Mouse (Mus musculus) MN1 (cell line): Measurements from ENCODE around the gene Def6.

ENCODE experiments used
- DNase-seq: peaks from one replicate; pipeline ENCODE4 v3.0.0-alpha.2; 2016; ENCODE audit warnings: low spot score

Gene Def6

GRCm38 (mm10) chr17:28242296-28242695, 34.7 kb downstream of the Def6 start:
- DNase-seq, result no peak

- DNase-seq, result no peak
Observed at GRCm38 (mm10) chr17:28244214-28244613, 36.6 kb downstream of the Def6 start.

- peak; percentile 31 for DNase-seq
Observed at GRCm38 (mm10) chr17:28244714-28245113, 37.1 kb downstream of the Def6 start.

DNA sequence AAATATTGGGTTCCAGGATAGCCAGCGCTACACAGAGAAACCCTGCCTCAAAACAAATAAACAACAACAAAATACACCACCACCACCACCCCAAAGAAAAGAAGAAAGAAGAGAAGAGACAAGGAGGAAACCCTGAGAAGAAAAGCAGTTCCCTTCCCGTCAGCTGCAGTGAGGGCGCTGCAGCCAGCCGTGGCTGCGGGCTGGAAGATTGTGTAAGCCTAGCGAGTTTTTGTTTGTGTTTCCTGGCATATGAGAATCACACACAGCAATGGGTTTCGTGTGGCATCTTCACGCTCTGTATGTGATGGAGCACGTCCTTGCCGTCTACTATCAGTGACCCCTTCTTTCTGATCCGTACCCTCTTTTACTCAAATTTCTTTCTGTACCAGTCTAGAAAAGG, 39.1 kb downstream of the Def6 start:
- no peak for DNase-seq

GRCm38 (mm10) chr17:28247613-28248012, 40.0 kb downstream of the Def6 start:
- peak; percentile 39 for DNase-seq

GRCm38 (mm10) chr17:28249062-28249461, 41.5 kb downstream of the Def6 start:
- no peak for DNase-seq

GRCm38 (mm10) chr17:28251579-28252280, 44.2 kb downstream of the Def6 start:
- no peak for DNase-seq

DNA sequence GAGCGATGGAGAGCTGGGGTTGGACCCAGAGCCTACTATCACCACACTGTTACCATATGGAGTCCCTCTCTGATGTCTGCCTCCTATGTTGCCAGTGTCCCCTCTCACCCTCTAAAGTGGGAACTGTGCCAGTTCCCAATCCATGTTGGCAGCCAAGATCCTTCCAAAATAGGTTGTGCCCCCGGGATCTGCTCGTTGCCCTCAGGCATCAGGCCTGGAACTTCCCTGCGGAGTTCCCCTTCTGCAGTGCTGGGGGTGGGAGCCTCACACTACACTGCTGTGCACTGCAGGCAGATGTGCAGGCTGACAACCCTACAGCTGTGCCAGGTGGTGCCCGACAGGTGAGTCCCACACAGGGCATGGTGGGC, 44.7 kb downstream of the Def6 start:
- no peak for DNase-seq

- DNase-seq, result peak; percentile 34
Observed at GRCm38 (mm10) chr17:28253216-28253615, 45.6 kb downstream of the Def6 start.

- DNase-seq, result no peak
Observed at GRCm38 (mm10) chr17:28254804-28255203, 47.2 kb downstream of the Def6 start.

DNA sequence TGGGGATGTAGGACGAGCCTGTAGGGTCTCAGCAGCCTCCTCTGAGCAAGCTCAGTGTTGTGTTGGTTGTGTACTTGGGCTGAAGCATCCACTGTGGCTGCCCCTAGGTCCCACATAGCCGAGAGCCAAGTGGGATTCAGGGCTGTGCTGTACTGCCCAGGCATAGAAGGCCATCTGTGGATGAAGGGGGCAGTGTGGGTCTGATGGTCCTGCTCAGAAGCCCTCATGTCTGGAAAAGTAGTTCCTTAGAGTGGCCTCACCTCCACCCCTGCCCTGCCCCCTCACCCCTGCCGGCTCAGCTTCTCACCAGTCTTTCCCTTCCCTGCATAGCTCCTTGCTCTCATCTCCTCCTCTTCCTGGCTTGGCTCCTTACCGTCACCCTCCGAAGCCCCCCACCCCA, 48.1 kb downstream of the Def6 start:
- no peak for DNase-seq

GRCm38 (mm10) chr17:28256651-28257328, 49.2 kb downstream of the Def6 start:
- DNase-seq, result peak; percentile 78

DNA sequence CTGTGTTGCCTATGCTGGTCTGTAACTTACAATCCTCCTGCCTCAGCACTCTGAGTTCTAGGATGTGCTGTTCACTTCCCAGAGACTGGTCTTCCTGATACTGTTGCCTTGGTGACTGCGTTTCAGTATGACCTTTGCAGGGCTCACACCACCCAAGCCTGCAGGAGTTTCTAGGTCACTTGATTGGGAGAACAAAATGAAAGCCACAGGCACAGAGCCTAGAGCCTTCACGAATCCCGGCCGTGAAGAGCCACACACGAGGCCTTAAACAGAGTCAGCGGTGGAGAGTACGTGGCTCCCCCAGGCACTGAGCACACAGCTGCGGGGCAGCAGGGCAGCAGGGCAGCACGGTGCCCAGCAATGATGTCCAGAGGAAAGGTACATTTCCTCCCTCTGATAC, 50.7 kb downstream of the Def6 start:
- no peak for DNase-seq

GRCm38 (mm10) chr17:28259890-28260542, 52.4 kb downstream of the Def6 start:
- peak; percentile 90 for DNase-seq

GRCm38 (mm10) chr17:28260543-28260909, 52.9 kb downstream of the Def6 start:
- DNase-seq, result no peak

DNA sequence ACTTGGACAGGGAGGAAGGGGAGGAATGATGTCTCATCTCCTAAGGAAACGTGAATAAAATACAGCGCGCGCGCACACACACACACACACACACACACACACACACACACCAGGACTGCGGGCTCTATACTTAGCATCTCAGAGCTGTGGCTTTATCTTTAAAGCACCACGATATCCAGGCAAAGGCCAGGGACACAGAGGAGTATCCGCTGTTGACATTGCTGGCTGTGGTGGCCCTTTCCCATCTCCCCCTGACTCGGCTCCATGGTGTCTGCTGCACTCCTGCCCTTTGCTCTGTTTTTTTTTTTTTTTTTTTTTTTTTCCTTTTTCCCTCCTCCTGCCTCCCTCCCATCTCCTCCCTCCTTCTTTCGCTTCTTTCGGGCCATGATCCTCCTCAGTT, 54.2 kb downstream of the Def6 start:
- no peak for DNase-seq

GRCm38 (mm10) chr17:28263181-28263894, 55.8 kb downstream of the Def6 start:
- no peak for DNase-seq

DNA sequence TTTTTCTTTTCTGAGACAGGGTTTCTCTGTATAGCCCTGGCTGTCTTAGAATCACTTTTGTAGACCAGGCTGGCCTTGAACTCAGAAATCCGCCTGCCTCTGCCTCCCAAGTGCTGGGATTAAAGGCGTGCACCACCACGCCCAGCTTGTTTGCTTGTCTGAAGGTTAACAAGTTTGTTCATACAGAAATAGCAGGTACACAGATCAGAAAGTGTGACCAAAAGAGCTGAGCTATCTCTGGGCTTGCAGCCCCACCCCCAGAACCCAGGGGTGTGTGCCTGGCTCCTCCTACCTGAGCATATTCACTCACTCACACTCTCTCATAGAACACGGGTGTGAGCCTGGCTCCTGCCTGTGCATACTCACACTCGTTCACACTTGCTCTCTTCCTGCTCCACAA, 59.7 kb downstream of the Def6 start:
- DNase-seq, result no peak

DNA sequence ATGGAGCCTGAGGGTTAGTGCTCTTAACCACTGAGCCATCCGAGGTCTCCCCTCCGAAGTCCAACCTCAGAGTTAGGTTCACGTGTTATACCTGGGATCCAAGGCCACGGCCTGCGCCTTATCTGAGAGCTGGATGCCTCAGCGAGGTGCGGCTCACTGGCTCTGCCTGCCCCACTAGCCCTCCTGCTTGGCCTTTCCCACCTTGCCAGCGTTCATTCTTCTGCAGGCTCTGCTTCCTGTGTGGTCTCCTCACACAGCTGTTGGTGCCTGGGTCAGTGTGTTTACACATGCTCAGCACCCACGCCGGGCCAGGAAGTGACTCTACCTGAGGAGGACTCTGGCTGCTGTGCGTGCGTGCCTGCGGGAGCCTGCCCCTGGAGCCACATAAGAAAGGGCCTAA, 62.6 kb downstream of the Def6 start:
- no peak for DNase-seq

DNA sequence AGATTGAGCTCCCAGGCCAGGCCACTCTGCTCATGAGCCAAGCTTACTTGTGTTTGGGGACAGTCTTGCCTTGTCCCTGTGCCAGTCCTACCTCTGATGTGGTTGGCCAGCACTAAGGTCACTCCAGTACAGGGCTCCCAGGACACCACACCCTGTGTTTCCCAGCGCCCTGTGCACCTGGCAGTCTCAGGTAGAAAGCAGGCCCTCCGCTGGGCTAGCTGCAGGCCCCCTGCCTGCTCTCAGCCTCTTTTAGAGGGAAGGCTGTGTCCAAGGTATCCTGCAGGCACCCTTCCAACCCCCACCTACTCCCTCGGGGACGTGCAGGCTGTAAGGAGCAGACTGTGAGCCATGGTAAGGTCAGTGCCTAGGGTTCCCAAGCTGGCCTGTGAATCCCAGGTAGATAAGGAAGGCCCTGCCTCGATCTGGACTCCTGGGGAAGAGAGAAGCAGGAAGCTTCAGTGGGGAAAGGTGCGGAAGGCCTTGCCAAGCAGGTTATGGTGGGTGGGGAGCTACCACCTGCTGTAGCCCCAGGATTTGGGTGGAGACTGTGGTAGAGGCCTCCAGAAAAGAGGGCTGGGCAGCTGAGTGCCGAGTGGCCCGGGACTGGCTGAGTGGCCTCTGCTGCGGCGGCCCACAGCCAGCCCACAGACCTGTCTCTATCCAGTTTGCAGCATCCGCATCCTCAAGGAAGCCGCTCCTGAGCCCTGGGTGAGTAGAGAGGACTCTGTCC, 64.1 kb downstream of the Def6 start:
- no peak for DNase-seq

GRCm38 (mm10) chr17:28272281-28272680, 64.7 kb downstream of the Def6 start:
- DNase-seq, result no peak

DNA sequence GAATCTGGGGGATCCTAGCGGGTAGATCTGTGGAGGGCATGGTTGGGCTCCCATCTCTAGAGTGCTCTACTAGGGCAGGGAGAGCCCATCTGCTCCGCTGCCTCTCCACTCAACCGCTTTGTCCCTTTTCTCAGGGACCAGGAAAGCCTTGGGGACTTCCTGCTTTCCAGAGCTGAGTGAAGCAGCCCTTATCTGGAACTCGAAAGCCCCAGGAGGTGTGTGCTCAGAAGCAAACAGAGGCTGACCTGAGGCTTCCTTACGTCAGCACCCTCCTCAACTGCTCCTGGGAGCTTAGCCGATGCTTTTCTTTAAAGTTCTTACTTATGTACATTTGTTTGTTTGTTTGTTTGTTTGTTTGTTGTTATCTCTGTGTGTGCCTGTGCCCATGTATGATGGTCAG, 65.3 kb downstream of the Def6 start:
- DNase-seq, result no peak
